Mouse (Mus musculus): Measurements from ENCODE around the gene Sec31a. TPM values are rescaled to one million over a fixed set of nuclear protein-coding genes. Genes with fewer than 3 reads are reported as not detected.

The Sec31a gene
- polyA plus RNA-seq, 1 experiment from 2014 or later: 125 TPM

DNA sequence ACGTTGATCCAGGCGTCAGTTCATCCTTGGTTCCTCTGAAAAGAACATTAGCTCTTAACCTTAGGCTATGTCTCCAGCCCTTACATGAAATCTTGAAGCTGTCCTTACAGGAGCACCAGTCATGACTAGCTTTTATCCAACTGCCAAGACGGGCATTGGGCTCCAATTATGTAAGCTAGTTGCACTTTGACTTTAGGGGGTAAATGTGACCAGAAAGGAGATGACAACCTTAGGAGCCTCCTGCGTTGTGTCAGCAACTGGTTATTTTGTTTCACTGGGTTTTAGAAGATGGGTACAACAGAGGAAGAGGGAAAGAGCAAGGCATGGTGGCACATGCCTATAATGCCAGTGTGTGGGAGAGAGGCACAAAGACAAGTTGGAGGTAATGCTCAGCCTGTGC, 2.8 kb upstream of the Sec31a start:
- H3K4me2 ChIP-seq: no peak overlapping the region
- H3K9ac ChIP-seq (ENCODE audit: low read depth, low read length): no peak overlapping the region
- H3K27ac ChIP-seq (ENCODE audit: low read depth, low read length): no peak overlapping the region
- H3K4me1 ChIP-seq (replicated peaks; ENCODE audit: control insufficient read depth, insufficient read depth, low read length): peaks cover 11% of the 10 kb centered on the region
- H3K4me3 ChIP-seq (ENCODE audit: low read depth, low read length): no peak overlapping the region
- H3K27me3 ChIP-seq (replicated peaks; ENCODE audit: control insufficient read depth, insufficient read depth, low read length): no peaks in the 10 kb centered on the region
- WGBS: 77% methylated on average over 4 of the region's 4 CpGs
- DNase-seq (ENCODE audit: low spot score) (no peak), ATAC-seq (replicated peaks; ENCODE audit: low FRiP score) (no peak)
- peaks cover 39% of the 10 kb centered on the region for H3K36me3 ChIP-seq (ENCODE audit: control insufficient read depth, insufficient read depth, low read length)
- no peaks in the 10 kb centered on the region for H3K9me3 ChIP-seq (ENCODE audit: control insufficient read depth, low read length)

DNA sequence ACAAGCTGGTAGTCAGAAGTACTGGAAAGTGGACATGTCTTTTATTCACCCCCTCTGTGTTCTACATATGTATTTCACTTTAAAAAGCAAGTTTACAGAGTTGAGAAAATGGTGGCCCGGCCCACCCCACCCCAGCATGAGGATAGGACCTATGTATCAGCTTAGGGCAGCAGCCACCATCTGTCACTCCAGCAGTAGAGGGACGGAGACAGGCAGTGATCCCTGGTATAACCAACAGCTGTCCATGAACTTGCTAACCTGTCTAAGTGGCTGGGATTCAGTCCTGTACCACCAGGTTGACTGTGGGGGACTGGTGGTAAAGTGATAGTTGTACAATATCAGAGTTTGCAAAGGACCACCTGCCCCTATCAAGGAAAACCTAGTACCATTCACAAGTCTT, 2.0 kb upstream of the Sec31a start:
- H3K4me3 ChIP-seq (ENCODE audit: low read depth, low read length): no peak overlapping the region
- peaks cover 8% of the 10 kb centered on the region for H3K4me1 ChIP-seq (replicated peaks; ENCODE audit: control insufficient read depth, insufficient read depth, low read length)
- no peak overlapping the region for H3K9ac ChIP-seq (ENCODE audit: low read depth, low read length)
- H3K4me2 ChIP-seq: no peak overlapping the region
- no peaks in the 10 kb centered on the region for H3K9me3 ChIP-seq (ENCODE audit: control insufficient read depth, low read length)
- H3K27ac ChIP-seq (ENCODE audit: low read depth, low read length): no peak overlapping the region
- H3K36me3 ChIP-seq (ENCODE audit: control insufficient read depth, insufficient read depth, low read length): peaks cover 33% of the 10 kb centered on the region
- ATAC-seq (replicated peaks; ENCODE audit: low FRiP score) (no peak), DNase-seq (ENCODE audit: low spot score) (no peak)
- H3K27me3 ChIP-seq (replicated peaks; ENCODE audit: control insufficient read depth, insufficient read depth, low read length): no peaks in the 10 kb centered on the region
- WGBS: 85% methylated on average over 2 of the region's 2 CpGs

DNA sequence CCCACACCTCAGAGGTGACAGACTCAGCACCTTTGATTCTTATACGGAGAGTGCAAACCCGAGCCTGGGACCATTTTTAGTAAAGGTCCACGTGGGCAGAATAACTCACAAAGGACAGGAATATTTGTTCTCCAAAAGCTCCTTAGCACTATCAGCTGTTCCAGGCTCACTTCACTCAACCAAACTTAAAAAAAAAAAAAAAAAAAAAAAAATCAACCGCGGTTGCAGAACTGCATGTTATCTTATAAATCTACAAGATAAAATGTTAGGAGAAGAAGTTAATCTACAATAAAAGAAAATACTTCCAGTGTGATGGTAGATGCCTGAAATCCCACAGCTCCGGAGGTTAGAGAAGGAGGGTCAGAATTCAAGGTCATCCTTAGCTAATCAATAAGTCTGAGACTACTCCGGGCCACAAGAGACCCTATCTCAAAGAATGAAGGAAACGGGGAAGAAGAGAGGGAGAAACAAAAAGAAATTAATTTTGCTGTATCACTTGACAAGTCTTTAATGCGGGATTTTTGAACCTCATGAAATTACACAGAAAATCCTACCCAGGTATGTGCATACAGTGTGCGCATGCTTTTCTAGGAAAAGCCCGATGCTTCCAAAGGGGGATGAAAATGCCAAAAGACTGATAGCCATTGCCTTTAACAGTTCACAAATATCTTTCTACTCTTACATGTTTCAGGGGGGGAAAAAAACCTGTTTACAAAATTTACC, 1.4 kb downstream of the Sec31a start:
- Histone ChIP-seq H3K27me3 (replicated peaks; ENCODE audit: control insufficient read depth, insufficient read depth, low read length) (no peaks in the 10 kb centered on the region), H3K4me2 (peak overlapping the region; percentile 75), H3K36me3 (ENCODE audit: control insufficient read depth, insufficient read depth, low read length) (peaks cover 9% of the 10 kb centered on the region; the same call in 1 of the 2 replicates), H3K9ac (ENCODE audit: low read depth, low read length) (peak overlapping the region; percentile 44; the same call in 1 of the 2 replicates), H3K4me3 (ENCODE audit: low read depth, low read length) (peak overlapping the region; percentile 95), H3K27ac (ENCODE audit: low read depth, low read length) (no peak overlapping the region), H3K9me3 (ENCODE audit: control insufficient read depth, low read length) (no peaks in the 10 kb centered on the region), H3K4me1 (replicated peaks; ENCODE audit: control insufficient read depth, insufficient read depth, low read length) (peaks cover 11% of the 10 kb centered on the region)
- ATAC-seq (replicated peaks; ENCODE audit: low FRiP score) (no peak), DNase-seq (ENCODE audit: low spot score) (no peak)
- 45% methylated on average over 11 of the region's 11 CpGs for WGBS

DNA sequence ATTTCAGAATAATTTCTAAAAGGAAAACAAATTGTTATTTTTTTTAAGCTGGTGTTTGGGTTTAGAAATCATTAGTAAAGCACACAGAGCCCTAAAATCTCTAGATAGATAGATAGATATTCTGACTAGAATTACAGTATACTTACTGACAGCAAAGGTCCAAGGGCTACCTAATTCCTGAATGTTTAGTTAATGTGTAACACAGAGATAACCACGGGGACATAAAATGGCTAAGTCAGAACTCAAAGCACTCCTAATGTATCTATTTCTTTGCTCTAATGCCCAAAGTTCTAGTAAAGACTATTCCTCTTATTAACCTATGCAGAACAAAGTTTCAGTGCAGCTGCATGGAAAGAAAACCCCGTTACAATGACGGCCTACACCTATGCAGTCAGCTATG, 3.1 kb downstream of the Sec31a start:
- H3K4me3 ChIP-seq (ENCODE audit: low read depth, low read length): no peak overlapping the region
- peaks cover 6% of the 10 kb centered on the region; the same call in 1 of the 2 replicates for H3K36me3 ChIP-seq (ENCODE audit: control insufficient read depth, insufficient read depth, low read length)
- H3K9ac ChIP-seq (ENCODE audit: low read depth, low read length): no peak overlapping the region
- DNase-seq (ENCODE audit: low spot score) (no peak), ATAC-seq (replicated peaks; ENCODE audit: low FRiP score) (no peak)
- WGBS: 76% methylated on average over 3 of the region's 3 CpGs
- no peaks in the 10 kb centered on the region for H3K27me3 ChIP-seq (replicated peaks; ENCODE audit: control insufficient read depth, insufficient read depth, low read length)
- peaks cover 11% of the 10 kb centered on the region for H3K4me1 ChIP-seq (replicated peaks; ENCODE audit: control insufficient read depth, insufficient read depth, low read length)
- H3K4me2 ChIP-seq: peak overlapping the region; percentile 49
- no peaks in the 10 kb centered on the region for H3K9me3 ChIP-seq (ENCODE audit: control insufficient read depth, low read length)
- H3K27ac ChIP-seq (ENCODE audit: low read depth, low read length): 0 out of 2 replicates have a peak overlapping the region, but pooled peaks have one; percentile 30

DNA sequence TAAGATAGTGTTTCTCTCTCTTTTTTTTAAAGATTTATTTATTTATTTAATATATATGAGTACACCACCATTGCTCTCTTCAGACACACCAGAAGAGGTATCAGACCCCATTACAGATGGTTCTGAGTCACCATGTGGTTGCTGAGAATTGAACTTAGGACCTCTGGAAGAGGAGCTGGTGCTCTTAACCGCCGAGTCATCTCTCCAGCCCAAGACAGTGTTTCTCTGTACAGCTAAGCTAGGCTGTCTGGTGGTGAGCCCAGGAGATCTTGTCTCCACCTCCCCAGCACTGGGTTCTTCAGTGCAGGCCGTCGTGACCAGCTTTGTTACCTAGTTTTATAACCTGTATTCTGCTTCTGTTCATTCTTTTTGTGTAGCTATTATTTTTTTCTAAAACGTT, 5.8 kb downstream of the Sec31a start:
- DNase-seq (ENCODE audit: low spot score) (no peak), ATAC-seq (replicated peaks; ENCODE audit: low FRiP score) (no peak)
- Histone ChIP-seq H3K9ac (ENCODE audit: low read depth, low read length) (no peak overlapping the region), H3K4me2 (no peak overlapping the region), H3K27ac (ENCODE audit: low read depth, low read length) (no peak overlapping the region), H3K27me3 (replicated peaks; ENCODE audit: control insufficient read depth, insufficient read depth, low read length) (no peaks in the 10 kb centered on the region), H3K9me3 (ENCODE audit: control insufficient read depth, low read length) (no peaks in the 10 kb centered on the region), H3K4me1 (replicated peaks; ENCODE audit: control insufficient read depth, insufficient read depth, low read length) (peaks cover 6% of the 10 kb centered on the region), H3K4me3 (ENCODE audit: low read depth, low read length) (no peak overlapping the region), H3K36me3 (ENCODE audit: control insufficient read depth, insufficient read depth, low read length) (peaks cover 9% of the 10 kb centered on the region)
- WGBS: 68% methylated on average over 5 of the region's 5 CpGs

DNA sequence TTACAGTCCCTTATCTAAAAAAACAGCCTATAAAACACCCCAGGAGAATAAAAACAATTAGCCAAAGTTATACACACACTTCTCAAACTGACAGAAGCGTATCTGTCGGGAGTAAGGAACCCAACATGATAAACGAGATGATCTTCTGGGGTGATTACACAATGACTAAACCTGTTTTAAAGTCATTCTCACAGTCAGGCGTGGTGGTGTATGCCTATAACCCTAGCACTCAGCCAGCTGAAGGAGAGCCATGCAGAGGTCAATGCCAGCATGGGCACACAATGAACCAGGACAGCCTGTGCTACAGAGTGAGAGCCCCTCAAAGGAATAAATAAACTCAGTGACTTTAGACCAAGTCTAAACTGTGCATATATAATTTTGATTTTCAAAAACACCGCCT, 7.5 kb downstream of the Sec31a start:
- peaks cover 19% of the 10 kb centered on the region for H3K36me3 ChIP-seq (ENCODE audit: control insufficient read depth, insufficient read depth, low read length)
- no peak overlapping the region for H3K4me3 ChIP-seq (ENCODE audit: low read depth, low read length)
- H3K4me2 ChIP-seq: no peak overlapping the region
- H3K4me1 ChIP-seq (replicated peaks; ENCODE audit: control insufficient read depth, insufficient read depth, low read length): peaks cover 2% of the 10 kb centered on the region; the same call in 1 of the 2 replicates
- ATAC-seq (replicated peaks; ENCODE audit: low FRiP score) (no peak), DNase-seq (ENCODE audit: low spot score) (no peak)
- H3K9ac ChIP-seq (ENCODE audit: low read depth, low read length): no peak overlapping the region
- WGBS: 79% methylated on average over 5 of the region's 5 CpGs
- H3K27ac ChIP-seq (ENCODE audit: low read depth, low read length): no peak overlapping the region
- H3K27me3 ChIP-seq (replicated peaks; ENCODE audit: control insufficient read depth, insufficient read depth, low read length): no peaks in the 10 kb centered on the region
- no peaks in the 10 kb centered on the region for H3K9me3 ChIP-seq (ENCODE audit: control insufficient read depth, low read length)

DNA sequence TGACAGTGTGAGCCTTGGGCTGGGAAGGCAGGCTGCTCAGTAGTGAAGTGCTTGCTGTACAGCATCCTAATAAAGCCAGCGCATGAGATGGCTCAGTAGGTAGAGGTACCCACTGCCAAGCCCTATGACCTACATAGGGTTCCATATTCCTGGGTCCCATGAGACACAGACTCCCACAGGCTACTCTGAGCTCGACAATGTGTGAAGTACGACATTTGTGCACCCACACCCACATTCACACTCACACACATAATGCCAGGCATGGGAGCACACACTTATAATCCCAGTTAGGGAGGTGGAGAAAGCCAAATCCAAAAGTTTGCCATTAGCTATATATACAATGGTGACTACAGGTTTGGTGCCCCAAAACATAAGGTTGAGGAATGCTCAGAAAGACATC, 19.3 kb downstream of the Sec31a start:
- H3K27ac ChIP-seq (ENCODE audit: low read depth, low read length): no peak overlapping the region
- no peaks in the 10 kb centered on the region for H3K27me3 ChIP-seq (replicated peaks; ENCODE audit: control insufficient read depth, insufficient read depth, low read length)
- no peaks in the 10 kb centered on the region for H3K9me3 ChIP-seq (ENCODE audit: control insufficient read depth, low read length)
- 93% methylated on average over 3 of the region's 3 CpGs for WGBS
- H3K4me2 ChIP-seq: no peak overlapping the region
- DNase-seq (ENCODE audit: low spot score): no peak
- no peak overlapping the region for H3K4me3 ChIP-seq (ENCODE audit: low read depth, low read length)
- no peak overlapping the region for H3K9ac ChIP-seq (ENCODE audit: low read depth, low read length)
- H3K4me1 ChIP-seq (replicated peaks; ENCODE audit: control insufficient read depth, insufficient read depth, low read length): no peaks in the 10 kb centered on the region
- peaks cover 33% of the 10 kb centered on the region for H3K36me3 ChIP-seq (ENCODE audit: control insufficient read depth, insufficient read depth, low read length)
- ATAC-seq (replicated peaks; ENCODE audit: low FRiP score): no peak

DNA sequence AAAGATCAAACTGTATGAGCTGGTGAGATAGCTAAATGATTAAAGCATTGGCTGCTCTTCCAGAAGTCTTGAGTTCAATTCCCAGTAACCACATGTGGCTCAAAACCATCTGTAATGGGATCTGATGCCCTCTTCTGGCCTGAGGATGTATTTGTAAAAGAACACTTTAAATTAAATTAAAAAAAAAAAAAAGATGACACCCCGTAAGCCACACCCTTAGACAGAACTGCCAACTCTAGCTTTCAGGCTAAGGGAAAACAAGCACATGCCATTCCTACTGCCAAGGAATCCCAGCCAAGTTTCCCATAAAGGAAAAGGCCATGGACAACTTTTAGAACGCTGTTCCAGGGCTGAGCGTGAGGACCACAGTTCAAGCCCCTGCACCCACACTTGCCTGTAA, 22.4 kb downstream of the Sec31a start:
- no peaks in the 10 kb centered on the region for H3K4me1 ChIP-seq (replicated peaks; ENCODE audit: control insufficient read depth, insufficient read depth, low read length)
- no peak overlapping the region for H3K4me3 ChIP-seq (ENCODE audit: low read depth, low read length)
- no peak overlapping the region for H3K9ac ChIP-seq (ENCODE audit: low read depth, low read length)
- WGBS: 87% methylated on average over 3 of the region's 3 CpGs
- H3K4me2 ChIP-seq: no peak overlapping the region
- no peaks in the 10 kb centered on the region for H3K27me3 ChIP-seq (replicated peaks; ENCODE audit: control insufficient read depth, insufficient read depth, low read length)
- ATAC-seq (replicated peaks; ENCODE audit: low FRiP score): no peak
- H3K9me3 ChIP-seq (ENCODE audit: control insufficient read depth, low read length): no peaks in the 10 kb centered on the region
- H3K27ac ChIP-seq (ENCODE audit: low read depth, low read length): no peak overlapping the region
- peaks cover 27% of the 10 kb centered on the region for H3K36me3 ChIP-seq (ENCODE audit: control insufficient read depth, insufficient read depth, low read length)
- DNase-seq (ENCODE audit: low spot score): no peak

DNA sequence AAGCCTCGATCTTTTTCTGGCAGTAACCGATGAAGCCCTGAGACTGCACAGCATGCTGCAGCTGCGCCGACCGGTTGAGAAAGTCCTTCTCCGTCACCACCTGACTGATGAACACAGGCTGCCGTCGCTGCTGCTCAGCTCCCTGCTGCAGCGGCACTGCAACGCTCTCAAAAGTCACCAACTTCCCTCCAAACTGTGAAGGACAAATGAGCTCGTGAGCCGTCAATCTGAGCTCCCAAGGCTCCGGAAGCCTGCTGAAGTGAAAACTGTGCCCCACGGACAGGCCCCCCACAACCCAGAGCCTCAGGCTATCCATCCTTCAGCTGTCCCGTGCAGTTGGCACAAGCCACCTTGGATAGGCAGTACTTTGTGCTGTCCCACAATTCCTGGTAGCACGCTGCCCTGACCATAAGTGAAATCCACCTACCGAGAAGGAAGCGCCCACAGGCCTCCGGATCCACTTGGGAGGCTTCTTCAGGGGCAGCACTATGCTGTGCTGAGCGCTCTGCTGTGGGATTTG, 23.5 kb downstream of the Sec31a start:
- H3K9me3 ChIP-seq (ENCODE audit: control insufficient read depth, low read length): no peaks in the 10 kb centered on the region
- DNase-seq (ENCODE audit: low spot score): no peak
- no peak overlapping the region for H3K9ac ChIP-seq (ENCODE audit: low read depth, low read length)
- H3K4me3 ChIP-seq (ENCODE audit: low read depth, low read length): no peak overlapping the region
- H3K4me2 ChIP-seq: no peak overlapping the region
- peaks cover 32% of the 10 kb centered on the region for H3K36me3 ChIP-seq (ENCODE audit: control insufficient read depth, insufficient read depth, low read length)
- H3K27ac ChIP-seq (ENCODE audit: low read depth, low read length): no peak overlapping the region
- H3K4me1 ChIP-seq (replicated peaks; ENCODE audit: control insufficient read depth, insufficient read depth, low read length): no peaks in the 10 kb centered on the region
- H3K27me3 ChIP-seq (replicated peaks; ENCODE audit: control insufficient read depth, insufficient read depth, low read length): no peaks in the 10 kb centered on the region
- 93% methylated on average over 20 of the region's 20 CpGs for WGBS
- no peak for ATAC-seq (replicated peaks; ENCODE audit: low FRiP score)

All from liver, embryonic 11.5 days (tissue).